In genomic region chr17:21649936-21650335, GRCm38 (mm10) we compare ENCODE assay signal across 8 mouse cellular contexts. TPM values are rescaled to one million over a fixed set of nuclear protein-coding genes. Genes with fewer than 3 reads are reported as not detected.
DNase-seq lines count a peak whose midpoint lies in the region; ATAC-seq and TF ChIP-seq lines count a peak whose summit lies in the region.

No protein-coding gene starts in this region.

- H3K9me3 ChIP-seq in limb, embryonic 14.5 days (ENCODE audit: control insufficient read depth, low read length): no peaks in the 10 kb centered on the region
- H3K9me3 ChIP-seq in midbrain, embryonic 14.5 days (ENCODE audit: control insufficient read depth, low read length): no peaks in the 10 kb centered on the region

- H3K4me2 ChIP-seq in limb, embryonic 14.5 days (replicated peaks; ENCODE audit: low read depth, low read length, severe bottlenecking): peak overlapping the region; percentile 50
- peak overlapping the region; percentile 58 for H3K4me2 ChIP-seq in midbrain, embryonic 14.5 days (ENCODE audit: low read length)

- 25% methylated on average over 2 of the region's 2 CpGs for WGBS in limb, embryonic 14.5 days
- 31% methylated on average over 2 of the region's 2 CpGs for WGBS in midbrain, embryonic 14.5 days

- peak overlapping the region; percentile 77; the same call in 1 of the 2 replicates for H3K27ac ChIP-seq in limb, embryonic 14.5 days (replicated peaks; ENCODE audit: low read depth, low read length)
- peak overlapping the region; percentile 74 for H3K27ac ChIP-seq in midbrain, embryonic 14.5 days (replicated peaks; ENCODE audit: low read depth, low read length)

- H3K27me3 ChIP-seq in limb, embryonic 14.5 days (ENCODE audit: control insufficient read depth, insufficient read depth, low read length): no peaks in the 10 kb centered on the region
- H3K27me3 ChIP-seq in midbrain, embryonic 14.5 days (ENCODE audit: control insufficient read depth, insufficient read depth, low read length): no peaks in the 10 kb centered on the region

- no peak overlapping the region; the same call in 1 of the 2 replicates for H3K9ac ChIP-seq in limb, embryonic 14.5 days (ENCODE audit: low read depth, low read length, severe bottlenecking)
- peak overlapping the region; percentile 31; the same call in 1 of the 2 replicates for H3K9ac ChIP-seq in midbrain, embryonic 14.5 days (replicated peaks; ENCODE audit: low read length)

- ATAC-seq in limb, embryonic 14.5 days (ENCODE audit: low FRiP score, low read depth): peak; percentile 49
- ATAC-seq in midbrain, embryonic 14.5 days (ENCODE audit: low FRiP score, low TSS enrichment): peak; percentile 44

- TF ChIP-seq POLR2A in limb, embryonic 14.5 days (IDR thresholded peaks at IDR 0.05; ENCODE audit: borderline replicate concordance, extremely low read depth, insufficient read depth, insufficient read length): no peak

- peak overlapping the region; percentile 44 for H3K4me3 ChIP-seq in limb, embryonic 14.5 days (replicated peaks; ENCODE audit: low read length)
- H3K4me3 ChIP-seq in midbrain, embryonic 14.5 days (replicated peaks; ENCODE audit: low read depth, low read length): peak overlapping the region; percentile 42

- H3K36me3 ChIP-seq in limb, embryonic 14.5 days (ENCODE audit: control insufficient read depth, insufficient read depth, low read length): no peaks in the 10 kb centered on the region
- 0 out of 2 replicates have a peak, but pooled peaks cover 3% of the 10 kb centered on the region for H3K36me3 ChIP-seq in midbrain, embryonic 14.5 days (ENCODE audit: control insufficient read depth, insufficient read depth, low read length)

- H3K4me1 ChIP-seq in limb, embryonic 14.5 days (ENCODE audit: control insufficient read depth, insufficient read depth, low read length): no peaks in the 10 kb centered on the region
- H3K4me1 ChIP-seq in midbrain, embryonic 14.5 days (ENCODE audit: control insufficient read depth, insufficient read depth, low read length): no peaks in the 10 kb centered on the region

- DNase-seq in embryo, embryonic 10 days (ENCODE audit: low spot score): peak; percentile 39
- DNase-seq in embryo, embryonic 9.5 days (ENCODE audit: extremely low spot score): no peak
- peak; percentile 6 to 43 for DNase-seq in CD8-positive naive resting alpha-beta T cell, adult 2 months (ENCODE audit: low read depth in 2 of 2, low spot score in 2 of 2)
- DNase-seq in embryo, embryonic 11 days: peak; percentile 42
- peak; percentile 23 for DNase-seq in heart, postnatal 4 days
- DNase-seq in limb, embryonic 14.5 days (ENCODE audit: low spot score): peak; percentile 49
- peak; percentile 63 for DNase-seq in midbrain, embryonic 14.5 days
- no peak for DNase-seq in layer of hippocampus, adult 18-20 months (ENCODE audit: low spot score in 2 of 2)

RNA-seq across cellular contexts. Expression of gene Zfp983, which starts 0.5 kb away (rescaled TPM):
- total RNA-seq in heart, postnatal 4 days (2021): 1 to 10 TPM; 3.5 to 3.9 TPM
- 3.6 and 4.6 TPM in 2 replicates for polyA plus RNA-seq in limb, embryonic 14.5 days (2012; rRNA removed)
- 5.5 and 5.7 TPM in 2 replicates for polyA plus RNA-seq in limb, embryonic 14.5 days (2014; fragmentation: Nextera tagmentation; extraction: Ambion mirVana)
- polyA plus RNA-seq in midbrain, embryonic 14.5 days (2014; fragmentation: Nextera tagmentation; extraction: Ambion mirVana): 11.5 and 16.1 TPM in 2 replicates
- total RNA-seq in layer of hippocampus, adult 18-20 months (2021): 10 to 100 TPM in 1 of 2 experiments, 1 to 10 TPM in 1; 9.4 to 11.6 TPM

RNA-seq across cellular contexts. Expression of gene Gm10226, which starts 41.7 kb away (rescaled TPM):
- 1 to 10 TPM; 3.2 to 4.9 TPM for total RNA-seq in heart, postnatal 4 days (2021)
- polyA plus RNA-seq in limb, embryonic 14.5 days (2012; rRNA removed): 5.2 and 6.4 TPM in 2 replicates
- 8.0 and 10.5 TPM in 2 replicates for polyA plus RNA-seq in limb, embryonic 14.5 days (2014; fragmentation: Nextera tagmentation; extraction: Ambion mirVana)
- 17.7 and 21.4 TPM in 2 replicates for polyA plus RNA-seq in midbrain, embryonic 14.5 days (2014; fragmentation: Nextera tagmentation; extraction: Ambion mirVana)
- 1 to 10 TPM; 2.1 to 5.4 TPM for total RNA-seq in layer of hippocampus, adult 18-20 months (2021)

RNA-seq across cellular contexts. Expression of gene Zfp760, which starts 57.6 kb away (rescaled TPM):
- total RNA-seq in heart, postnatal 4 days (2021): 1 to 10 TPM; 3.8 to 4.0 TPM
- polyA plus RNA-seq in limb, embryonic 14.5 days (2012; rRNA removed): 10.0 and 14.7 TPM in 2 replicates
- polyA plus RNA-seq in limb, embryonic 14.5 days (2014; fragmentation: Nextera tagmentation; extraction: Ambion mirVana): 14.6 and 15.3 TPM in 2 replicates
- 14.0 and 19.3 TPM in 2 replicates for polyA plus RNA-seq in midbrain, embryonic 14.5 days (2014; fragmentation: Nextera tagmentation; extraction: Ambion mirVana)
- 1 to 10 TPM; 7.3 to 8.6 TPM for total RNA-seq in layer of hippocampus, adult 18-20 months (2021)

Comparison
In these comparisons a context has a peak if more than half of its experiments do, and no peak if none do; other contexts are left out.
1. DNase-seq: peak in embryo, embryonic 10 days (single experiment), CD8-positive naive resting alpha-beta T cell, adult 2 months (2 of 2), embryo, embryonic 11 days (single experiment), heart, postnatal 4 days (single experiment), limb, embryonic 14.5 days (single experiment) and midbrain, embryonic 14.5 days (single experiment); none in embryo, embryonic 9.5 days (single experiment) and layer of hippocampus, adult 18-20 months (0 of 2).